Mouse (Mus musculus): ENCODE results near the gene 0610030E20Rik. TPM values are rescaled to one million over a fixed set of nuclear protein-coding genes. Genes with fewer than 3 reads are reported as not detected.

The 0610030E20Rik gene
- polyA plus RNA-seq, 1 experiment from 2014 or later = 23.9 TPM

DNA sequence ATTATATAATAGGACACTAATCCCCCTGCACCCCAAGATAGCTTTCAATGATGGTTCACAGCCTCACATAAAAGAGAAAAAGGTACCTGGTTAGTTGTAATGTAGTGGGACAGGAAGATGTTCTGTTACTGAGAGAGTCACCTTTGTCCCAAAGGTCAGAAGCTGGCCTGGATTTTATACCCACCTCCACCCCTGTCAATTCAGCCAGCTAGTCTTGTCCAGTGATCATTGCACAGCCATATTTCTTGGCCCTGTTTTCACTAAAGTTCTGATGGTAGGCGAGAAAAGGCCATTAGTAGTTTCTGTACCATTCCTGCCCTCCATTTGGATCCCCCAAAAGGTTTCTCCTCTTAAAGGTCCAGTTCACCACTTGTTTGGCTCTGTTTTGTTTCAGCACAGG, 6.9 kb downstream of the 0610030E20Rik start:
- 77% methylated on average over 1 of the region's 1 CpGs for WGBS
- no peak overlapping the region for H3K27ac ChIP-seq
- no peaks in the 10 kb centered on the region for H3K27me3 ChIP-seq
- no peak for ATAC-seq
- H3K4me2 ChIP-seq (replicated peaks) = no peak overlapping the region
- peaks cover 39% of the 10 kb centered on the region for H3K36me3 ChIP-seq
- H3K9me3 ChIP-seq = no peaks in the 10 kb centered on the region
- H3K4me1 ChIP-seq (replicated peaks) = peaks cover 26% of the 10 kb centered on the region
- no peak overlapping the region for H3K4me3 ChIP-seq (replicated peaks)
- H3K9ac ChIP-seq (replicated peaks) = no peak overlapping the region

GRCm38 (mm10) chr6:72355066-72355911, 8.2 kb downstream of the 0610030E20Rik start, which contains the start of gene Tmem150a:
Gene Tmem150a (plus strand): TSS chr6:72355447.
- ATAC-seq = peak; percentile 92
- H3K4me2 ChIP-seq (replicated peaks) = peak within 1 kb of the TSS; percentile 85
- peak within 1 kb of the TSS; percentile 59 for H3K4me3 ChIP-seq (replicated peaks)
- H3K27ac ChIP-seq = peak within 1 kb of the TSS; percentile 67
- H3K9ac ChIP-seq (replicated peaks) = peak within 1 kb of the TSS; percentile 79
- H3K4me1 ChIP-seq (replicated peaks) = peaks cover 24% of the 10 kb centered on the region
- no peaks in the 10 kb centered on the region for H3K27me3 ChIP-seq
- peaks cover 39% of the 10 kb centered on the region for H3K36me3 ChIP-seq
- no peaks in the 10 kb centered on the region for H3K9me3 ChIP-seq
- 0% methylated on average over 62 of the region's 71 CpGs for WGBS

- H3K36me3 ChIP-seq = peaks cover 36% of the 10 kb centered on the region
- H3K4me3 ChIP-seq (replicated peaks) = peak overlapping the region; percentile 59
- peak overlapping the region; percentile 67 for H3K27ac ChIP-seq
- 31% methylated on average over 8 of the region's 8 CpGs for WGBS
- no peaks in the 10 kb centered on the region for H3K9me3 ChIP-seq
- peak overlapping the region; percentile 79 for H3K9ac ChIP-seq (replicated peaks)
- no peaks in the 10 kb centered on the region for H3K27me3 ChIP-seq
- peak overlapping the region; percentile 85 for H3K4me2 ChIP-seq (replicated peaks)
- peak; percentile 6; the same call in 1 of the 2 replicates for ATAC-seq
- H3K4me1 ChIP-seq (replicated peaks) = peaks cover 32% of the 10 kb centered on the region
These were observed 8.9 kb downstream of the 0610030E20Rik start for GRCm38 (mm10) chr6:72356001-72356532.

- Histone ChIP-seq H3K4me3 (replicated peaks) (no peak overlapping the region), H3K4me1 (replicated peaks) (peaks cover 40% of the 10 kb centered on the region), H3K27me3 (no peaks in the 10 kb centered on the region), H3K27ac (no peak overlapping the region), H3K4me2 (replicated peaks) (no peak overlapping the region), H3K9ac (replicated peaks) (no peak overlapping the region), H3K9me3 (no peaks in the 10 kb centered on the region), H3K36me3 (peaks cover 36% of the 10 kb centered on the region)
- WGBS = 80% methylated on average over 5 of the region's 5 CpGs
- no peak for ATAC-seq
These were observed 10.3 kb downstream of the 0610030E20Rik start for GRCm38 (mm10) chr6:72357164-72358079.

- 91% methylated on average over 10 of the region's 10 CpGs for whole genome bisulfite sequencing
- H3K4me2 ChIP-seq (replicated peaks) = no peak overlapping the region
- H3K9ac ChIP-seq (replicated peaks) = no peak overlapping the region
- ATAC-seq = no peak
- H3K36me3 ChIP-seq = peaks cover 34% of the 10 kb centered on the region
- no peaks in the 10 kb centered on the region for H3K9me3 ChIP-seq
- peaks cover 44% of the 10 kb centered on the region for H3K4me1 ChIP-seq (replicated peaks)
- H3K27ac ChIP-seq = no peak overlapping the region
- no peak overlapping the region for H3K4me3 ChIP-seq (replicated peaks)
- H3K27me3 ChIP-seq = no peaks in the 10 kb centered on the region
These were observed 11.1 kb downstream of the 0610030E20Rik start for GRCm38 (mm10) chr6:72358086-72358764.

- Histone ChIP-seq H3K36me3 (peaks cover 34% of the 10 kb centered on the region), H3K4me1 (replicated peaks) (peaks cover 43% of the 10 kb centered on the region)
These were observed 12.2 kb downstream of the 0610030E20Rik start for GRCm38 (mm10) chr6:72359343-72359742.

DNA sequence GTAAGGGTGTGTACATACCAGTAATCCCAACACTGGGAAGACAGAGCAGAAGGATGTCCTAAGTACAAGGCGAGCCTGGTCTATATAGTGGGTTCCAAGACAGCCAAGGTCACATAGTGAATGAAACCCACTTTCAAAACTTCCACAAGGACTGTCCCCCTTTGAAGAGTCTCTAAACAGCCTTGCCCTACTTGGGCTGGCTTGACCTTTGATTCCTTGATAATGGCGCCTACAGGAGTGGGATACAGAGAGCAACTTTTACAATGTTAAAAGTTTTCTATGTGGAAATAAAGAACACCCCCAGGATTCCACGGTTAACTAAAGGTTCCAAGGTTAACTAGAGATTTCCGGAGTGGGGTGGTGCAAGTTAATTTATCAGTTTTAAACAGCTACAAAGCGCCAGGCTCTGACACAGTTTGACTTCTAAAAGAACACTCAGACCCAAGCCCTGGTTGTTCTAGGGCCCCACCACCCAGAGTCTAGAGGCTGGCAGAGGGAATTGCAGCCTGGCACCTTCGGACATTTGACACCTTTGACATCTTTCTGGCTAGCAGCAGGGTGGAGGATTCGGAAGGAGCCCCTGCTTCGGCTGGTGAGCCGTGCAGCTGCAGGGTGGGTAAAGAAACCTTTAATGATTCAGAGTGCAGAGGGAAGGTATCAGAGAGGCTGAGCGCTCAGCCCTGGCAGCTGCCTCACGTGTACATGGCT, 12.9 kb downstream of the 0610030E20Rik start:
- Histone ChIP-seq H3K4me1 (replicated peaks) (peaks cover 36% of the 10 kb centered on the region), H3K36me3 (peaks cover 34% of the 10 kb centered on the region), H3K4me3 (replicated peaks) (no peak overlapping the region), H3K9me3 (no peaks in the 10 kb centered on the region), H3K27ac (no peak overlapping the region), H3K27me3 (no peaks in the 10 kb centered on the region), H3K9ac (replicated peaks) (peak overlapping the region; percentile 3; the same call in 1 of the 2 replicates), H3K4me2 (replicated peaks) (0 out of 2 replicates have a peak overlapping the region, but pooled peaks have one; percentile 5)
- WGBS = 85% methylated on average over 11 of the region's 11 CpGs
- ATAC-seq = no peak

More at GRCm38 (mm10) chr6:72359343-72359742, 12.2 kb downstream of the 0610030E20Rik start:
- Histone ChIP-seq H3K9me3 (no peaks in the 10 kb centered on the region), H3K27me3 (no peaks in the 10 kb centered on the region), H3K4me2 (replicated peaks) (no peak overlapping the region), H3K4me3 (replicated peaks) (no peak overlapping the region), H3K9ac (replicated peaks) (no peak overlapping the region), H3K27ac (no peak overlapping the region)
- ATAC-seq = no peak
- 75% methylated on average over 2 of the region's 2 CpGs for WGBS

GRCm38 (mm10) chr6:72360599-72360935, 13.4 kb downstream of the 0610030E20Rik start:
- WGBS = 65% methylated on average over 7 of the region's 7 CpGs
- Histone ChIP-seq H3K27me3 (no peaks in the 10 kb centered on the region), H3K27ac (no peak overlapping the region), H3K4me1 (replicated peaks) (peaks cover 33% of the 10 kb centered on the region), H3K36me3 (peaks cover 34% of the 10 kb centered on the region), H3K9me3 (no peaks in the 10 kb centered on the region), H3K4me2 (replicated peaks) (0 out of 2 replicates have a peak overlapping the region, but pooled peaks have one; percentile 5), H3K9ac (replicated peaks) (peak overlapping the region; percentile 3; the same call in 1 of the 2 replicates), H3K4me3 (replicated peaks) (no peak overlapping the region; the same call in 1 of the 2 replicates)
- ATAC-seq = no peak

DNA sequence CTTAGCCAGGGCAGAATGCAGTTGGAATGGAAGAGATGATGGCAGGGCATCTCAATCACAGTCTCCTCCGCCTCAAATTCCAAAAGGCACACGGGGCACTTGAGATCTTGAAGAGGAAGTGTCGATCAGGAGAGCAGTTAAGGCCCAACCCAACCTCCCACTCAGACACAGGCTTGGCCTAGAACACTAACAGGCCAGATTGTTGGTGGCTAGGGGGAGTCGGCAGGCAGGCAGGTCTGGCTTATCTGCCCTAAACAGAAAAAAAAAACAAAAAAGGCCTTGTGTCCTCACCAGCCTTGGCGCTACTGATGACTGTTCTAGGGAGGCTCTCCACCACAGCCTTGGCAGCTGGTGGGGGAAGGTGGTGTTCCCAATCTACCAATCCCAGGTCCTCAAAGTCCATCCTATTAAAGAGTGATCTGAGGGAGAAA, 14.0 kb downstream of the 0610030E20Rik start:
- H3K9ac ChIP-seq (replicated peaks) = peak overlapping the region; percentile 82; the same call in 1 of the 2 replicates
- no peaks in the 10 kb centered on the region for H3K27me3 ChIP-seq
- WGBS = 80% methylated on average over 5 of the region's 5 CpGs
- H3K27ac ChIP-seq = no peak overlapping the region
- peaks cover 28% of the 10 kb centered on the region for H3K4me1 ChIP-seq (replicated peaks)
- H3K36me3 ChIP-seq = peaks cover 34% of the 10 kb centered on the region
- H3K9me3 ChIP-seq = no peaks in the 10 kb centered on the region
- H3K4me2 ChIP-seq (replicated peaks) = peak overlapping the region; percentile 90
- H3K4me3 ChIP-seq (replicated peaks) = peak overlapping the region; percentile 68
- no peak for ATAC-seq

DNA sequence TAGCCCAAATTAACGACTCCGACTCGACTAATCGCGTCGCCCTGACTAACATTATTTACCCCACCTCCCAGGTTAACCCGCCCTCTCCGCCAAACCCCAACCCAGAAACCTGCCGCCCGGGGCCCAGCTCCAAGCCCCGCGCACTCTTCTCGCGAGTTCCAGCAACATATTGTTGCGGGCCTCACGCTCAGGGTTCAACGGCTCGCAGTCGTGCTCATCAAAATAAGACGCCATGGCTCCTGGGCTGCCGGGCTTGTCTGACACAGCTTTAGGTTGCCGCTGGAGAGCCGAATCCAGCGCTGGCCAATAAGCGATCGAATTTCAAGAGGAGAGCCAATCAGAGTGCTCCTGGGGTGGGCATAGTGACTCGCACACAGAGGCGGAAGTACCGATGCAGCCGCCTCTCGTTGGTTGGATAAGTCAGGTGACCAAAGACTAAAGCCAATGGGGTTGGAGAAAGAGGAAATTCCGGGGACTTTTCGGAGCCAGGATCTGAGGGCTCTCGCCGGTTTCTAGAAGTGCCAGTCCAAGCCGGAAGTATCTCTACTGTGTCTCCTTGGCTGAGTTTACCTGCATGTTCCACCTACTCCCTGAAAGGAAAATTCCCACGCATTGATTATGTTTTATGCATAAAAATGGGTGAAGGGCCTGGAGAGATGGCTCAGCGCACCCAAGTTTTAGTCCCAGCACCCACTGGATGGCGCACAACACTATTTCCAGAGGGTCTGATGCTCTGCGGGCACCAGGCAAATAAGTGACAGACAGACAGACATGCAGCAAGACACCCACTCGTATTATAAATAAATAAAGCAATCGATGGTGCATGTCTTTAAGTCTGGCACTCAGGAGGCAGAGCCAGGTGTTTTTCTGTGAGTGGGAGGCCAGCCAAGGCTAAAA, 15.3 kb downstream of the 0610030E20Rik start:
- Histone ChIP-seq H3K4me3 (replicated peaks) (peak overlapping the region; percentile 68), H3K4me2 (replicated peaks) (peak overlapping the region; percentile 90), H3K4me1 (replicated peaks) (peaks cover 22% of the 10 kb centered on the region), H3K27me3 (no peaks in the 10 kb centered on the region), H3K9me3 (no peaks in the 10 kb centered on the region), H3K27ac (peak overlapping the region; percentile 75), H3K36me3 (peaks cover 34% of the 10 kb centered on the region), H3K9ac (replicated peaks) (peak overlapping the region; percentile 82)
- peak; percentile 99 for ATAC-seq
- WGBS = under 1% methylated on average over 42 of the region's 42 CpGs
